ENCODE assay signal across 8 mouse cellular contexts in the genomic region with DNA sequence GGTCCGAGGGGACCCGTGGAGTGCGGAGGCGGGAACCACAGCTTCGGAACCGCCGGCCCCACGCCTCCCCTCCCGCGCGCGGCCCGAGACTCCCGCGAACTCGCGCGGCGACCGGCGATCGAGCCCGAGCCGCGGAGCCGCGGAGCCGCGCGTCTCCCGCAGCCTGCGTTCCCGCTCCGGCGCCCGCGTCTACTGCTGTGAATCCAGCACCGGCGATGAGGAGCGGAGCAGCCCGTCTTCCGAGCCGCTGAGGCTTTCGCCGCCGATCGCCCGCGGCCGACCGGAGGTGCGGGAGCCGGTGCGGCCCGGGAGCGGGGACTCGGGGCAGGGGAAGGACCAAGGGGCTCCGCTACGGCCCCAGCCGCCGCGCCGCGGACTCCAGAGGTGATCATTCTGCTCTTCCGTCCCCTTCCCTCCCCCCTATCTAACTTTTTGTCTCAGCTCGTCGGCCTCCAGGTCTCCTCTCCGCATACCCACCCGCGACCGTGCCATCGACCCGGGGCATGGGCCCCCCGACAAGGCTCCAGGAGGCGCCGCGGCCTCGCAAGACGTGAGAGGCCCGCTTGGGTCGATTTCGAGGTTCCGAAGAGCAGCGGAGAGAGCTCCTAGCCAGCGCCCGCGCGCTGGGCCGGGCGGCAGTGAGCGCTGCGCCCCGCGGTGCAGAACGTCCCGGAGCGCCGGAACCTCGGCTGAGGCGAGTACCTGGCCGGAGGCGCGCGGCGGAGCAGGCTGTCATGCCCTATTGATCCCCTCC. TPM values are rescaled to one million over a fixed set of nuclear protein-coding genes. Genes with fewer than 3 reads are reported as not detected.
DNase-seq lines count a peak whose midpoint lies in the region; ATAC-seq and TF ChIP-seq lines count a peak whose summit lies in the region.

No protein-coding gene starts in this region.

- H3K9me3 ChIP-seq in kidney, embryonic 15.5 days (replicated peaks) = no peaks in the 10 kb centered on the region
- no peaks in the 10 kb centered on the region for H3K9me3 ChIP-seq in forebrain, embryonic 13.5 days (replicated peaks)
- H3K9me3 ChIP-seq in intestine, postnatal 0 days (ENCODE audit: control insufficient read depth) = no peaks in the 10 kb centered on the region
- H3K9me3 ChIP-seq in midbrain, embryonic 12.5 days = no peaks in the 10 kb centered on the region

- no peak for DNase-seq in kidney, adult 9 months
- DNase-seq in T-cell, adult 2 months (ENCODE audit: low spot score) = peak; percentile 10
- DNase-seq in urinary bladder, postnatal 4 days (ENCODE audit: low spot score in 2 of 2) = no peak

- H3K4me3 ChIP-seq in kidney, embryonic 15.5 days (replicated peaks) = peak overlapping the region; percentile 78
- peak overlapping the region; percentile 98 for H3K4me3 ChIP-seq in forebrain, embryonic 13.5 days
- peak overlapping the region; percentile 59 for H3K4me3 ChIP-seq in intestine, postnatal 0 days (ENCODE audit: low read depth, low read length)
- H3K4me3 ChIP-seq in midbrain, embryonic 12.5 days = peak overlapping the region; percentile 76

- H3K36me3 ChIP-seq in kidney, embryonic 15.5 days = peaks cover 7% of the 10 kb centered on the region; the same call in 1 of the 2 replicates
- peaks cover 44% of the 10 kb centered on the region for H3K36me3 ChIP-seq in forebrain, embryonic 13.5 days (ENCODE audit: poor library complexity, severe bottlenecking)
- H3K36me3 ChIP-seq in intestine, postnatal 0 days (ENCODE audit: control insufficient read depth, insufficient read depth) = no peaks in the 10 kb centered on the region
- H3K36me3 ChIP-seq in midbrain, embryonic 12.5 days = peaks cover 38% of the 10 kb centered on the region

- peaks cover 70% of the 10 kb centered on the region for H3K4me1 ChIP-seq in kidney, embryonic 15.5 days
- peaks cover 66% of the 10 kb centered on the region for H3K4me1 ChIP-seq in forebrain, embryonic 13.5 days
- no peaks in the 10 kb centered on the region for H3K4me1 ChIP-seq in intestine, postnatal 0 days (replicated peaks; ENCODE audit: control insufficient read depth, insufficient read depth, low read length)
- H3K4me1 ChIP-seq in midbrain, embryonic 12.5 days = peaks cover 70% of the 10 kb centered on the region

- ATAC-seq in kidney, embryonic 15.5 days (replicated peaks; ENCODE audit: low FRiP score) = no peak
- 0 out of 2 replicates have a peak, but pooled peaks have one; percentile 1 for ATAC-seq in forebrain, embryonic 13.5 days
- no peak for ATAC-seq in intestine, postnatal 0 days
- ATAC-seq in midbrain, embryonic 12.5 days (ENCODE audit: low FRiP score, low read depth) = no peak
- no peak for ATAC-seq in activated CD4-positive, CD25-positive, alpha-beta regulatory T cell, adult 4 months

- peak overlapping the region; percentile 49; the same call in 1 of the 2 replicates for H3K27ac ChIP-seq in kidney, embryonic 15.5 days
- peak overlapping the region; percentile 99 for H3K27ac ChIP-seq in forebrain, embryonic 13.5 days
- 0 out of 2 replicates have a peak overlapping the region, but pooled peaks have one; percentile 28 for H3K27ac ChIP-seq in intestine, postnatal 0 days (ENCODE audit: low read depth, low read length)
- peak overlapping the region; percentile 99 for H3K27ac ChIP-seq in midbrain, embryonic 12.5 days (replicated peaks)

- no peak for TF ChIP-seq CTCF in intestine, postnatal 0 days (IDR thresholded peaks at IDR 0.05; ENCODE audit: low read depth)

- peaks cover 88% of the 10 kb centered on the region for H3K27me3 ChIP-seq in kidney, embryonic 15.5 days
- no peaks in the 10 kb centered on the region for H3K27me3 ChIP-seq in forebrain, embryonic 13.5 days
- peaks cover 62% of the 10 kb centered on the region for H3K27me3 ChIP-seq in intestine, postnatal 0 days (replicated peaks; ENCODE audit: control insufficient read depth, insufficient read depth, low read length)
- peaks cover 10% of the 10 kb centered on the region for H3K27me3 ChIP-seq in midbrain, embryonic 12.5 days

- peak overlapping the region; percentile 78 for H3K9ac ChIP-seq in kidney, embryonic 15.5 days
- peak overlapping the region; percentile 100 for H3K9ac ChIP-seq in forebrain, embryonic 13.5 days
- peak overlapping the region; percentile 62 for H3K9ac ChIP-seq in intestine, postnatal 0 days (ENCODE audit: low read depth, low read length)
- H3K9ac ChIP-seq in midbrain, embryonic 12.5 days (replicated peaks) = peak overlapping the region; percentile 100

- peak overlapping the region; percentile 94 for H3K4me2 ChIP-seq in kidney, embryonic 15.5 days
- H3K4me2 ChIP-seq in forebrain, embryonic 13.5 days = peak overlapping the region; percentile 96
- H3K4me2 ChIP-seq in intestine, postnatal 0 days (replicated peaks; ENCODE audit: low read depth) = peak overlapping the region; percentile 93
- peak overlapping the region; percentile 99 for H3K4me2 ChIP-seq in midbrain, embryonic 12.5 days (replicated peaks)

- WGBS in kidney, embryonic 15.5 days = under 1% methylated on average over 103 of the region's 105 CpGs
- under 1% methylated on average over 72 of the region's 105 CpGs for WGBS in forebrain, embryonic 13.5 days
- under 1% methylated on average over 90 of the region's 105 CpGs for WGBS in intestine, postnatal 0 days
- WGBS in midbrain, embryonic 12.5 days = under 1% methylated on average over 69 of the region's 105 CpGs

RNA-seq across cellular contexts. Expression of a gene that starts 0.4 kb away (rescaled TPM):
- polyA plus RNA-seq in kidney, embryonic 15.5 days (2015; fragmentation: Nextera tagmentation; extraction: Ambion mirVana) = 6.2 and 7.8 TPM in 2 replicates
- polyA plus RNA-seq in forebrain, embryonic 13.5 days (2015; fragmentation: Nextera tagmentation; extraction: Ambion mirVana) = 81.0 and 89.3 TPM in 2 replicates
- polyA plus RNA-seq in intestine, postnatal 0 days (2015; fragmentation: Nextera tagmentation; extraction: Ambion mirVana) = 2.8 and 3.1 TPM in 2 replicates
- polyA plus RNA-seq in midbrain, embryonic 12.5 days (2016; fragmentation: Nextera tagmentation; extraction: Ambion mirVana) = 55.9 and 61.8 TPM in 2 replicates
- polyA plus RNA-seq in activated CD4-positive, CD25-positive, alpha-beta regulatory T cell, adult 4 months (2017; shearing (Covaris generic)) = not detected

Comparison
In these comparisons a context has a peak if more than half of its experiments do, and no peak if none do; other contexts are left out.
1. H3K27ac ChIP-seq: peak in every context shown above with its lines; median percentile 99 in forebrain, embryonic 13.5 days; 99 in midbrain, embryonic 12.5 days; 49 in kidney, embryonic 15.5 days; 28 in intestine, postnatal 0 days.